Mouse (Mus musculus) small intestine, adult 2 months (tissue): ENCODE data around the gene Aqp5.

Experiments used
- CTCF ChIP-seq: fragments of 200-500 bp; IDR thresholded peaks from 2 replicates; pipeline ENCODE4 v1.5.1; 2012; ENCODE audit warnings: low read depth, mild to moderate bottlenecking, control low read depth, inconsistent platforms, low read length, moderate library complexity, mixed read lengths; ENCODE audit not compliant: insufficient replicate concordance, insufficient read length; ENCODE audit errors: extremely low read depth
- POLR2A ChIP-seq: fragments of 200-500 bp; IDR thresholded peaks from 2 replicates; pipeline ENCODE4 v1.6.1; 2012; ENCODE audit warnings: low read depth, mild to moderate bottlenecking, control low read depth, inconsistent platforms, low read length, moderate library complexity

DNA sequence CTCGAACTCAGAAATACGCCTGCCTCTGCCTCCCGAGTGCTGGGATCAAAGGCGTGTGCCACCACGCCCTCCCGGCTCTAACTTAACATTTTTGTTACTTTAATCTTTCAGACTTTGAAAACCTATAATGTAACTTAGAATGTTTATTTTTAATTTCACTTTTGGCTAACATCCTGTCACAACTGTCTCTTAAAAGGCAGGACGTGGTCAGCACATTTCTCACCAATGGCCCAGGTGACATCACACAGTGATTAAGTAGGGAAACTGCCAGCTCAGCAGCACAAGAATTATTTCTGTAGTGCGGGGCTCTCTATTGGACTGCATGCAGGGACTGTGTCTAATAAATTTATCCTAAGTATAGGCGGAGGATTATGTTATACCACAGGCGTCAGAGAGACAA, 53.2 kb downstream of the Aqp5 start:
- no peak for TF ChIP-seq CTCF
- no peak for TF ChIP-seq POLR2A
